Mouse (Mus musculus): Measurements from ENCODE around the gene Pip4k2c. TPM values are rescaled to one million over a fixed set of nuclear protein-coding genes. Genes with fewer than 3 reads are reported as not detected.

Pip4k2c gene
- total and polyA plus RNA-seq, 2 experiments from 2014 or later: 23.7 to 25.0 TPM

DNA sequence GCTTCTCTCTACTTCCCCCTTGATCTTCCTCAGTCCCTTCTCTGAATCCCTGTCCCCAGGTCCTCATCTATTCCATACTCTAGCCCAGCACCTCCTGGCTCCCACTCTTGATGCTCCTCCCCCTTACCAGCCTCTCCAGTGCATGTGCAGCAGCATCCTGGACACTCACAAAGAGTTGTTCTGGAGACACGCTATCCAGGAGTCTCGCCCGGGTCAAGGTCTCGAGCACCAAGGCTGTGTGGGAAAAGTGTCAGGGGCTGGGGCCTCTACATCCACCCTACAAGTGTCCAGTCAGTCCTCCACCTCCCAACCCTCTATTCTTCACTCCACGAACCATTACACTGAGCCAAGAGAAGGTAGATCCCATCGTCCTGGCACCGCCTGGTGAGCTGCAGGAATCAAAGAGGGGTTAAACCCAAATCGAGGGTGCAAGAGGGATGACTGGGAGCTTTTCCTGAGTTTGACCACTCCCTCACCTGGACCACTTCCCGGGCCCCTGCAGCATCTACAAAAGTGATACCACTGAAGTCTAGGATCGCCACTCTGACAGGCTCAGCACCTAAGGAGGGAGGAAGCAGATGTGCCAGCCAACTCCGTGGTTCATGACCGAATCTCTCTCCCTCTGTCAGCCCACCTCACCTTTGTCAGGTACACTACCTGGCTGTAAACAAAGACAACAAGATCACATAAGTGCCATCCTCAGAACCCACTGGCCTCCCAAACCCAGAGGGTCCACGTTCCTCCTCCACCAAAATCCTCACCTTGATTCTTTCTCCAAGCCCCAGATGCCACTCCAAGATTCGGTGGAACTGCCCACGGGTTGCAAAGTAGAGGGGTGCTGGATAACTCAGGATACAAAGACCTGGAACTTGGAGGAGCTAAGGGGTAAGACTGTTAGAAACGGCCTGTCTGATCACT, 38.0 kb downstream of the Pip4k2c start:
- 67% methylated on average over 16 of the region's 16 CpGs for WGBS
- Histone ChIP-seq H3K27ac (ENCODE audit: low read depth) (no peak overlapping the region), H3K36me3 (replicated peaks; ENCODE audit: control insufficient read depth, insufficient read depth, low read length) (no peaks in the 10 kb centered on the region), H3K4me1 (ENCODE audit: control insufficient read depth, insufficient read depth) (peaks cover 5% of the 10 kb centered on the region), H3K4me2 (ENCODE audit: low read depth, low read length) (no peak overlapping the region), H3K4me3 (ENCODE audit: low read depth, low read length) (no peak overlapping the region), H3K9ac (replicated peaks; ENCODE audit: low read depth, low read length) (no peak overlapping the region), H3K27me3 (ENCODE audit: control insufficient read depth, insufficient read depth, low read length) (peaks cover 82% of the 10 kb centered on the region), H3K9me3 (replicated peaks; ENCODE audit: control insufficient read depth, low read length) (no peaks in the 10 kb centered on the region)
- ATAC-seq (ENCODE audit: insufficient read depth, low read depth): no peak
- DNase-seq (ENCODE audit: low spot score): no peak
- TF ChIP-seq EP300 (IDR thresholded peaks at IDR 0.05; ENCODE audit: low read depth): no peak
- TF ChIP-seq CTCF (IDR thresholded peaks at IDR 0.05; ENCODE audit: low read depth): no peak

DNA sequence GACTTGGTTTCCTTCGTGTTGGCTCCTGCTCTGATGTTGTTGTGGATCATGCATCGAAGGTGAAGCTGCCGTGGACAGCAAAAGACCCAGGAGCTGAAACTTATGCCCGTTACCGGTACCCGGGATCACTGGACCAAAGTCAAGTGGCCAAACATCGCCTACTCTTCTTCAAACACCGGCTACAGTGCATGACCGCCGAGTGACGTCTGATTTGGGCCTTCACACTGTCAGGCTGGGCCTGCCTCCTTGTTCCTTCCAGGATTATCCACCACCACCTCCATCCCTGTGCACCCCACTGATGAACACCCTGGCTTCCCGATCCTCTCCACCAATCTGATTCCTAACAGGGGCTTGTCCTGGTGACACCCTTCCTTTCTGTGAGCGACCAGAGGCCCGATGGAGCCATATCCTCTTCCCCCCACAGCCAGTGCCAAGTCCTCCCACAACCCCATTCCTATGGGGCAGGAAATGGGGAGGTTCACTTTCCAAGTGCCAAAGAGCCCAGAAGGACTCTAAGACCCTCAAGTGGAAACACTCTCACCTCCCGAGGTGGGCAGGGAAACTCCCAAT, 39.7 kb downstream of the Pip4k2c start:
- Histone ChIP-seq H3K36me3 (replicated peaks; ENCODE audit: control insufficient read depth, insufficient read depth, low read length) (no peaks in the 10 kb centered on the region), H3K9ac (replicated peaks; ENCODE audit: low read depth, low read length) (no peak overlapping the region), H3K4me3 (ENCODE audit: low read depth, low read length) (no peak overlapping the region), H3K9me3 (replicated peaks; ENCODE audit: control insufficient read depth, low read length) (no peaks in the 10 kb centered on the region), H3K27me3 (ENCODE audit: control insufficient read depth, insufficient read depth, low read length) (peaks cover 82% of the 10 kb centered on the region), H3K27ac (ENCODE audit: low read depth) (no peak overlapping the region), H3K4me2 (ENCODE audit: low read depth, low read length) (no peak overlapping the region), H3K4me1 (ENCODE audit: control insufficient read depth, insufficient read depth) (no peaks in the 10 kb centered on the region; the same call in 1 of the 2 replicates)
- TF ChIP-seq CTCF (IDR thresholded peaks at IDR 0.05; ENCODE audit: low read depth) (no peak), EP300 (IDR thresholded peaks at IDR 0.05; ENCODE audit: low read depth) (no peak)
- 75% methylated on average over 15 of the region's 15 CpGs for WGBS
- no peak for DNase-seq (ENCODE audit: low spot score)
- no peak for ATAC-seq (ENCODE audit: insufficient read depth, low read depth)

DNA sequence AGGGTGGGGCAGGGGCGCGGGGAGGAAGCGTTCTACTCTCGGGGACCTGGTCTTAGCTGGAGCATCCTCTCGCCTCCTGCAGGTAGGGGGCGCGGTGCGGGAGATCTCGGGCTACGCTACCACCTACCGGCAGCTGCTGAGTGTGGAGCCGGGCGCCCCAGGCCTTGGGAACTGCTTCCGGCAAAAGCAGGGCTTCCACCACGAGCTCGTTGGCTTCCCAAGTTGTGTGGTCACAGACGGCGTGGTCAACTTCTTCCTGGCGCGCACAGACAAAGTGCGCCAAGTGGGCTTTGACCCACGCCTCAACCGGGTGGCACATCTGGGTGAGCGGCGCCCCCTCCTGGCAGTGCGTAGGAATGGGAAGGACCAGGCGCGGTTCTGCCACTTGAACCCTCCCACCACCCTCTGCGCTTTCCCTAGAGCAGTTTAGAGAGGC, 40.5 kb downstream of the Pip4k2c start:
- H3K36me3 ChIP-seq (replicated peaks; ENCODE audit: control insufficient read depth, insufficient read depth, low read length): no peaks in the 10 kb centered on the region
- no peaks in the 10 kb centered on the region; the same call in 1 of the 2 replicates for H3K4me1 ChIP-seq (ENCODE audit: control insufficient read depth, insufficient read depth)
- peaks cover 82% of the 10 kb centered on the region for H3K27me3 ChIP-seq (ENCODE audit: control insufficient read depth, insufficient read depth, low read length)
- no peaks in the 10 kb centered on the region for H3K9me3 ChIP-seq (replicated peaks; ENCODE audit: control insufficient read depth, low read length)
- no peak overlapping the region for H3K9ac ChIP-seq (replicated peaks; ENCODE audit: low read depth, low read length)
- H3K27ac ChIP-seq (ENCODE audit: low read depth): no peak overlapping the region
- TF ChIP-seq EP300 (IDR thresholded peaks at IDR 0.05; ENCODE audit: low read depth) (no peak), CTCF (IDR thresholded peaks at IDR 0.05; ENCODE audit: low read depth) (peak; percentile 62)
- peak overlapping the region; percentile 48 for H3K4me2 ChIP-seq (ENCODE audit: low read depth, low read length)
- DNase-seq (ENCODE audit: low spot score) (peak; percentile 39), ATAC-seq (ENCODE audit: insufficient read depth, low read depth) (peak; percentile 64)
- H3K4me3 ChIP-seq (ENCODE audit: low read depth, low read length): peak overlapping the region; percentile 25
- 2% methylated on average over 29 of the region's 29 CpGs for WGBS

DNA sequence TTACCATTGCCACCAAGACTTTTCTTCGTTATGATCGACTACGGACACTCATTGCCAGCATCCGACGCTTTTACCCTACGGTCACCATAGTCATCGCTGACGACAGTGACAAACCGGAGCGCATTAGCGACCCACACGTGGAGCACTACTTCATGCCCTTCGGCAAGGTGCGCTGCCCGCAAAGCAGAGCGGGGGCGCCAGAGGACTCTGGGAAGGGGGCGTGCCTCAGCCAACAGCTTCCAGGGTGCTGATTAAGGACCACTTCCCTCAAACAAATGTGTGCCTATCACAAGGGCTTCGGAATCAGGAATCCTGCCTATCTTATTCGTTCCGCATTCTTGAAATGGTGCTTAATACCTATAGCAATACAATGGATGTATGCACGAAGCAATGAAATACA, 41.4 kb downstream of the Pip4k2c start:
- Histone ChIP-seq H3K36me3 (replicated peaks; ENCODE audit: control insufficient read depth, insufficient read depth, low read length) (no peaks in the 10 kb centered on the region), H3K4me1 (ENCODE audit: control insufficient read depth, insufficient read depth) (peaks cover 6% of the 10 kb centered on the region), H3K27me3 (ENCODE audit: control insufficient read depth, insufficient read depth, low read length) (peaks cover 85% of the 10 kb centered on the region), H3K4me3 (ENCODE audit: low read depth, low read length) (peak overlapping the region; percentile 25), H3K27ac (ENCODE audit: low read depth) (no peak overlapping the region), H3K9me3 (replicated peaks; ENCODE audit: control insufficient read depth, low read length) (no peaks in the 10 kb centered on the region), H3K4me2 (ENCODE audit: low read depth, low read length) (peak overlapping the region; percentile 48), H3K9ac (replicated peaks; ENCODE audit: low read depth, low read length) (no peak overlapping the region)
- no peak for DNase-seq (ENCODE audit: low spot score)
- WGBS: 4% methylated on average over 22 of the region's 22 CpGs
- TF ChIP-seq EP300 (IDR thresholded peaks at IDR 0.05; ENCODE audit: low read depth) (no peak), CTCF (IDR thresholded peaks at IDR 0.05; ENCODE audit: low read depth) (peak; percentile 31; the same call in 1 of the 2 replicates)
- no peak for ATAC-seq (ENCODE audit: insufficient read depth, low read depth)

DNA sequence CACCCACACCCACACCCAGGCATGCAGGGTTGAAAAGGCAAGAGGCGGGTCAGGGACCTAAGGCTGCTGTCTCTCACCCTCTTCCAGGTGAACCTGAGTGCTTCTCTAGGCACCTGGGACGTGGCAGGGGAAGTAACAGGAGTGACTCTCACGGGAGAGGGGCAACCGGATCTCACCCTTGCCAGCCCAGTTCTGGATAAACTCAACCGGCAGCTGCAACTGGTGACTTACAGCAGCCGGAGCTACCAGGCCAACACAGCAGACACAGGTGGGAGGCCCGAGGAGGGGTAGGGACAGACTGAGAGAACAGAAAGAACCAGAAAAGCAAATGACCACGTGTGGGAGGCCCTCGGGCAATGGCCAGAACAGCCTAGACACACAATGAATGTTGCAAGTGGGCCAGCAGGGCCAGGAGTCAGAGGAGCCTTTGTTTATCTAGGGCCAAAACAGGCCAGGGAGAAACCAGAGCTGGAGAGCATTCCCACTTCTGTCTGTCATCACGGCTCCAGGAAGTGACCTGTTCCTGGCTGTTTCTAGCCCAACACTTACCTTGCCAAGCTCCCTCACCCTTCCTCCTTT, 43.7 kb downstream of the Pip4k2c start:
- WGBS: 27% methylated on average over 10 of the region's 10 CpGs
- no peak for TF ChIP-seq CTCF (IDR thresholded peaks at IDR 0.05; ENCODE audit: low read depth)
- Histone ChIP-seq H3K9me3 (replicated peaks; ENCODE audit: control insufficient read depth, low read length) (no peaks in the 10 kb centered on the region), H3K4me2 (ENCODE audit: low read depth, low read length) (no peak overlapping the region), H3K4me3 (ENCODE audit: low read depth, low read length) (no peak overlapping the region), H3K9ac (replicated peaks; ENCODE audit: low read depth, low read length) (no peak overlapping the region), H3K4me1 (ENCODE audit: control insufficient read depth, insufficient read depth) (peaks cover 6% of the 10 kb centered on the region), H3K27me3 (ENCODE audit: control insufficient read depth, insufficient read depth, low read length) (peaks cover 89% of the 10 kb centered on the region), H3K27ac (ENCODE audit: low read depth) (no peak overlapping the region), H3K36me3 (replicated peaks; ENCODE audit: control insufficient read depth, insufficient read depth, low read length) (no peaks in the 10 kb centered on the region)
- DNase-seq (ENCODE audit: low spot score): no peak
- no peak for ATAC-seq (ENCODE audit: insufficient read depth, low read depth)

Data from heart, postnatal 0 days (tissue).